In genomic region chr2:27561829-27562228, GRCm38 (mm10) we compare ENCODE assay signal across 12 mouse cellular contexts.
"Had no signal": no experiment of that assay in that cellular context is flagged by ENCODE, and none has a peak within 500 bp of the region (broad histone marks: within the 10 kb centered on the region; RNA-seq: fewer than 3 reads in every experiment).

No protein-coding gene starts in this region.

- H3K9ac ChIP-seq: liver, embryonic 14.5 days had no signal

- DNase-seq: kidney, adult 18-20 months; kidney, adult 9 months; kidney, postnatal 14 days; kidney, postnatal 4 days; lung, adult 2 months; lung, postnatal 14 days; lung, postnatal 4 days; midbrain, embryonic 14.5 days; thymus, adult 18-20 months; thymus, postnatal 36 days had no signal

- H3K27ac ChIP-seq: liver, embryonic 14.5 days had no signal

- H3K4me2 ChIP-seq: midbrain, embryonic 11.5 days had no signal
